In genomic region chr6:136238989-136239388, GRCm38 (mm10) we compare ENCODE assay signal across 11 mouse cellular contexts.
A peak's percentile ranks its signal among the peaks of the same experiment; 100 is the strongest.
DNase-seq lines count a peak whose midpoint lies in the region; ATAC-seq and TF ChIP-seq lines count a peak whose summit lies in the region.
"Had no signal": no experiment of that assay in that cellular context is flagged by ENCODE, and none has a peak within 500 bp of the region (broad histone marks: within the 10 kb centered on the region; RNA-seq: fewer than 3 reads in every experiment).

No protein-coding gene starts in this region.

- peak overlapping the region; percentile 85 for H3K27ac ChIP-seq in left cerebral cortex, adult 2 months
- H3K27ac ChIP-seq in liver, embryonic 11.5 days (ENCODE audit: low read depth, low read length), result no peak overlapping the region
- H3K27ac ChIP-seq: embryonic facial prominence, embryonic 15.5 days had no signal

- no peak overlapping the region for H3K4me3 ChIP-seq in left cerebral cortex, adult 2 months
- H3K4me3 ChIP-seq in liver, embryonic 11.5 days (ENCODE audit: low read depth, low read length), result no peak overlapping the region
- H3K4me3 ChIP-seq: embryonic facial prominence, embryonic 15.5 days; megakaryocyte, embryonic 14.5 days had no signal

- DNase-seq in heart, adult 11 months, result peak; percentile 76
- no peak for DNase-seq in heart, adult 8-10 months (ENCODE audit: low spot score)
- DNase-seq in left cerebral cortex, adult 2 months (ENCODE audit: extremely low spot score in 1 of 2, low spot score in 2 of 2), result no peak
- no peak for DNase-seq in left cerebral cortex, adult 9 months (ENCODE audit: low spot score in 2 of 2)
- peak; percentile 24 for DNase-seq in NIH3T3 (ENCODE audit: low read depth)
- peak; percentile 23 for DNase-seq in embryo, embryonic 10 days (ENCODE audit: low spot score)
- no peak for DNase-seq in gastrocnemius, postnatal 14 days
- DNase-seq in liver, embryonic 11.5 days (ENCODE audit: low spot score), result no peak

- ATAC-seq in liver, embryonic 11.5 days (replicated peaks; ENCODE audit: low FRiP score), result no peak
- ATAC-seq: forebrain, embryonic 16.5 days had no signal

- no peak; the same call in 1 of the 2 replicates for TF ChIP-seq CTCF in left cerebral cortex, adult 2 months (IDR thresholded peaks at IDR 0.05)

- no peak overlapping the region for H3K9ac ChIP-seq in liver, embryonic 11.5 days (ENCODE audit: low read depth, low read length)
- H3K9ac ChIP-seq: embryonic facial prominence, embryonic 15.5 days had no signal

- no peaks in the 10 kb centered on the region for H3K36me3 ChIP-seq in liver, embryonic 11.5 days (ENCODE audit: control insufficient read depth, insufficient read depth, low read length)
- H3K36me3 ChIP-seq: embryonic facial prominence, embryonic 15.5 days had no signal

- H3K27me3 ChIP-seq in liver, embryonic 11.5 days (replicated peaks; ENCODE audit: control insufficient read depth, insufficient read depth, low read length), result no peaks in the 10 kb centered on the region
- H3K27me3 ChIP-seq: embryonic facial prominence, embryonic 15.5 days; megakaryocyte, embryonic 14.5 days had no signal

- WGBS in liver, embryonic 11.5 days, result 39% methylated on average over 5 of the region's 5 CpGs

- H3K4me2 ChIP-seq in liver, embryonic 11.5 days, result no peak overlapping the region
- H3K4me2 ChIP-seq: embryonic facial prominence, embryonic 15.5 days had no signal

- no peaks in the 10 kb centered on the region for H3K9me3 ChIP-seq in liver, embryonic 11.5 days (ENCODE audit: control insufficient read depth, low read length)
- H3K9me3 ChIP-seq: embryonic facial prominence, embryonic 15.5 days; megakaryocyte, embryonic 14.5 days had no signal

- intact Hi-C loops in left cerebral cortex, adult 2 months (cut with DNase I), result loop anchor here (5.0 kb wide), 1 partner anchor 113 kb away; no protein-coding TSS in a partner anchor
- intact Hi-C loops in gastrocnemius, postnatal 14 days (cut with DNase I; ENCODE audit: low total_unique reads), result no loop called here

- no peaks in the 10 kb centered on the region for H3K4me1 ChIP-seq in liver, embryonic 11.5 days (replicated peaks; ENCODE audit: control insufficient read depth, insufficient read depth, low read length)
- H3K4me1 ChIP-seq: megakaryocyte, embryonic 14.5 days had no signal

Comparison
In these comparisons a context has a peak if more than half of its experiments do, and no peak if none do; other contexts are left out.
1. DNase-seq: peak in heart, adult 11 months (single experiment), NIH3T3 (single experiment) and embryo, embryonic 10 days (single experiment); none in heart, adult 8-10 months (single experiment), left cerebral cortex, adult 2 months (0 of 2), left cerebral cortex, adult 9 months (0 of 2), gastrocnemius, postnatal 14 days (single experiment) and liver, embryonic 11.5 days (single experiment).